Mouse (Mus musculus) retina, postnatal 7 days (tissue): ENCODE results near the gene Etv1.

ENCODE experiments used
- DNase-seq: peaks from one replicate; pipeline ENCODE4 v3.0.0-alpha.2; 2012; ENCODE audit warnings: low read depth, low spot score

Etv1 gene

DNA sequence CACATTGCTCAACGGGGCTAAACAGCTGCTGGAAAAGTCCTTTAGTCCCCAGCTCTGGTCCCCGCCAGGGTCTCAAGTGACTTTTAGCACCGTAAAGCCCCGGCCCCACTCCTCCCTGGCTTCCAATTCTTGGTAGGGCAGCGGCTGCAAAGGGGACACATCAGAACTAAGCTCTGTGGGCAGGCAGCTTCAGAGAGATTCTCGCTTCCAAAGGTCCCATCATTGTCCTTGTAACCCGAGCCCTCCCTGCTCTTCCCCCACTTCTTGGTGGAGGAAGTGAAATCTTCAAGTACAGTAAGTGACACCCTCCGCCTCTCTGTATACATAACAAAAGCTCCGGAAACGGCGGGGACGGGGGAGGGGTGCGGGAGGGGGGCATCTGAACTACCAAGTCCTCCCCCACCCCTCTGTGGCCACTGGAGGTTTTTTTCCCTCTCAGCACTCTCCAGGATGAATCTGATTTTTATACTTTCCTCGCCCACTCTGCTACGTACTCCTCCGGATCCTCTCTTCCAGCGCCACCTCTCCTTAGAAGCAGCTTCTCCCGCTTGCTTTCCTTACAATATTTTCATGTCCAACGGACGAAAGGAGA lies at the start of gene Etv1:
Etv1 (plus strand) TSS at position 195 of the 592 bp plus-strand sequence.
- no peak for DNase-seq

GRCm38 (mm10) chr12:38729661-38730060 lies 49.5 kb upstream of the Etv1 start:
- no peak for DNase-seq

GRCm38 (mm10) chr12:38730791-38731190 lies 48.4 kb upstream of the Etv1 start:
- DNase-seq = no peak

DNA sequence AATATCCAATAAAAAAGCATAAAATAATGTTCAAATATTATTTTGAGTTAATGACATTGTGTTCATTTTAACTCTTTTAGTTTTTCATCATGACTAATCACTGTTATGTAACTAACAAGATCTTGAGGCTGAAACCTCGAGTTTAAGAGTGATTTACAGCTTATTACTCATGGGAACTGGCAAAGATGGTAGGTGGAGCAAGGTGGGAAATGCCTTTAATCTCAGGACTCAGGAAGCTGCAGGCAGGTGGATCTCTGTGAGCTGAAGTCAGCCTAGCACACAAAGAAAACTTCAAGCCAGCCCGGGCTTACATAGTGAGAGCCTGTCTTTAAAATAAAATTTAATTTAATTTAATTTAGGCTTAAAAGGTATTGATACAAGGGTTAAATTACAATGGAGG lies 19.9 kb upstream of the Etv1 start:
- DNase-seq = no peak

DNA sequence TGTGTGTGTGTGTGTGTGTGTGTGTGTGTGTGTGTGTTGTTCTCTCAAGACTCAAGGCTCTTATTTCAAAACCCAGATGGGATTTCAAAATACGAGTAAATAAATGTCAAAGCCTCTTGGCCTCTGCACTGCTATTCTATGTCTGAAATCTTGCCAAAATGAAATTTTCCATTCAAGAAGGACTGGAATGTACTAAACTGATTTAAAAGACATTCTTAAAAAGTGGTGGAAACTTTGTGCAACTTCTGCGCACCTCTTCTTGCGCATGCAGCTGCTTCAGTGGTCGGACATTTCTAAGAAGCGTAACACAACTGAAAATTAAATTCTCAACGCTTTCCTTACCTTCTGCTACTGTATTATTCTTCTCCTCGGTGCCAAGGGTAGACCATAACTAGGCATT lies 1.9 kb upstream of the Etv1 start:
- no peak for DNase-seq

- no peak for DNase-seq
These were observed 1.3 kb upstream of the Etv1 start for GRCm38 (mm10) chr12:38777957-38778298.

GRCm38 (mm10) chr12:38778299-38779075 lies 693 bp upstream of the Etv1 start:
- DNase-seq = peak; percentile 78

DNA sequence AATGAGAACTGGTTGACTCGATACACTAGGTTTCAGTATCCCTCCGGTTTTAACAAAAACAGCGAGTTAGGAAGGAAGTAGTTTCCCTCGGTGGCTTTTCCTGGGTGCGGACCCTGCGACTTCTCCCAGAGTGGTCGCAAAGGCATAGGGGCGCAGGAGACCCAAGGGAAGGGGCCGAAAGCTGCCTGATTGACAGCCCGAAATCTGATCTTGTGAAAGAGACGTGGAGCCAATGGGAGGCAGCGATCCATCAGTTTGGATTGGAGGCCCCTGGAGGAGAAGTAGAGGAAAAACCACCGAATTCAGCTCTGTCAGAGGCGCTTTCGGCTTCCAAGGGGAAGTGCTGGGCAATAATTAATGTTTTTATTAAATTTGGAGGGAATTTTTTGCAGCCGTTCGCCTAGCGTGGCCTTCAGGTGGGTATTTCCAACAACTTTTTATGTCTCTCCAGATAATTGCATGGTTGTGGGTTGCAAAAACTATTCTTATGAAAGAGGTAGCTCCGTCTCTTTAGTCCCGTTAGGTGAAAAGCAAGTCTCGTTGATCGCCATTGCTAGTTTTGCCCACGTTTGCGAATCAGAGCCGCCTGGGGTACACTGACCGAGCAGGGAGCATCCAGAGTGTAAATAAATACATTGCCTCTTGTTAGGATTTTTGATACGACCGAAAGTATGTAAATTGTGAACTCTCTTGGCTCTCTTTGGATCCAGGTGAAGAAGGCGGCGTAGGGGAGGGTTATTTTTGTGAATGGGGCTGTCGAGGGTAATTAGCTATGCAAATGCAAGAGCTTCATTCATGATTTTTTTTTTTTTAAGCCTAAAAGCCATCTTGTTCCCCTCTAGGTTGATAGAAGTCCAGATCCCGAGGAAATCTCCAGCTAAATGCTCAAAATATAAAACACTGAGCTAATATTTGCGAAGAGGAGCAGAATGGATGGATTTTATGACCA lies 1.1 kb downstream of the Etv1 start:
- no peak for DNase-seq

DNA sequence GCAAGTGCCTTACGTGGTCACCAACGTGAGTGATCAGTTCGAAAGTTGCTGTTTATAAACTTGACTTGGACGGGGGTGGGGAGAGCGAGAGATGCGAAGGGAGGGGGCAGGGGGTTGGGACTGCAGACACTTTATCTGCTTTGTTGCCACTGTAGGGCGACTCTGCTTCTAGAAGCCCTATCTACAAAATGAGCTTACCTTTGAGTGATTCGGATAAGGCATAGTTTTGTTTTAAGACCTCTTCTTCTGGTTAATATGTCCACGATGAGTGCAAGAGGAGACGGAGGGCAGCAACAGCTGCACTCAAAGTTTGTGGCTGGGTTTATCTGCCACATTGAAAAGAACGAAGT lies 1.8 kb downstream of the Etv1 start:
- DNase-seq = no peak

GRCm38 (mm10) chr12:38781686-38782085 lies 2.5 kb downstream of the Etv1 start:
- DNase-seq = no peak

GRCm38 (mm10) chr12:38783291-38783690 lies 4.1 kb downstream of the Etv1 start:
- DNase-seq = no peak

DNA sequence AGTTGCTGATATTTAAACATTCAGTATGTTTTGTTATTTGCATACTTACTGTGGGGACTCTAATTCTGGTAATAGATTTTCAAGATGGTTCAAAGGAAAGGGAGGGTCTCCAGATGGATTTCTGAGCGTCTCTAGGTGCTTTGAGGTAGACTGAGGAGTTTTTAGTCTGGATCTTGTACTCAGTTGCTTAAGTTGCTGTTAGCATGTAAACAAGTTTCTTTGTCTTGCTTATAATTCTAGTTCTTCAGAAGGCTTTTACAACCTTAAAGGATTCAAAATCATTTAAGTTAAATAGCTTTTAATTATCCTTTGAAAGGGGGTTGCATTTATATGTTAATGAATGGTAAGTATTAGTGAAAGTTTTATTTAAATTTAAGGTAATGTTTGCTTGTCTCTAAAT lies 5.0 kb downstream of the Etv1 start:
- DNase-seq = no peak

GRCm38 (mm10) chr12:38786571-38786970 lies 7.4 kb downstream of the Etv1 start:
- DNase-seq = no peak

DNA sequence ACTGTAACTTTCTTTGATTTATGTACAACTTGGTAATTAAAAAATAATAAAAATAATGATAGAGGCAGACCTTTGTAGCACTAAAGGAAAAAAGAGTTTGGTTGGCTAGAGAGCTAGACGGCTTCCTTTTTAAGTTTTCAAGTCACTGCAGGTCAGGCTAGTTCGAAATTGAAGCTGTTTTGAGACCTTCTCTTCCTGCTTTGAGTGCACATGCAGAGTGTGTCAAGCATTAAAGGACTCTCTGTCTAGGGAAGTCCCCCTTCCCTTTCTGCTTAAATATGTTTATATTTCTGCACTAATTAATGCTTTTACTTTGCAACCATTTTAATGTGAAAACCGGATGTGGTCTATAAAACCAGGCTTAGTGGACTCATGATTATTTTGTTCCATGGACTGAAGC lies 8.5 kb downstream of the Etv1 start:
- no peak for DNase-seq

DNA sequence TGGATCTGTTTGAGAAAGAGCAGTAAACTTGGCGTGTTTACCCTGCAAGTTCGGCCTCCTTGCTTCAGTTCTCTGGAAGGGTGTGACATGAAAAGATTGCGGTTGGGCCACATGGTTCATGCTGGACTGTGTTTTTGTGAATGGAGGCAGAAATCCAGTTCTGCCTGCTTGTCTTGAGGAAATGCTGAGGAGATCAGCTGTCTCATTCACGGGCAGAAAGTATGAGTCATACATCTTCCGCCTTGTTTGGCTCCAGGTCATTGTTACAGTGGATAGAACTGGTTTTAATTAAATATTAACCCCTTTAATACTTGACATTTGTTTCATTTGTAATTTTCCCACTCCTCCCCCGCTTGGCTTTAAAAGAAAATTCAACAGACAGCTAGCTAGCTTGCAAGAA lies 9.4 kb downstream of the Etv1 start:
- DNase-seq = no peak

GRCm38 (mm10) chr12:38789789-38790355 lies 10.7 kb downstream of the Etv1 start:
- DNase-seq = no peak

DNA sequence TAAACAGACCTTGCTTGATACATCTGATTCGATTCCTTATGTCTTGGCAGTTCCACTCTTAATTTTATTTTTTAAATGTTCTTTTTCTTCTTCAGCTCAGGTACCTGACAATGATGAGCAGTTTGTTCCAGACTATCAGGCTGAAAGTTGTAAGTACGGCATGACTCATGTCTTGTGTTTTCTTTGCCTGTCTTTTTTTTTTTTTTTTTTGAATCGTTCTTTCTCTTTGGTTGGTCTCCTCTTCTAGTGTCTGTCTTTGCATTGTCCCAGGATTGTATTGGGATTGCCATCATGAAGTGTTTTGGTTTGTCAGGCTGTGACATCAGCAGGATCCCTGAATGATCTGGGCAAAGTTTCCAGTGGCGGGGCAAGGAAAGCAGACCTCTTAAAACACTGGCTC lies 13.9 kb downstream of the Etv1 start:
- DNase-seq = no peak

DNA sequence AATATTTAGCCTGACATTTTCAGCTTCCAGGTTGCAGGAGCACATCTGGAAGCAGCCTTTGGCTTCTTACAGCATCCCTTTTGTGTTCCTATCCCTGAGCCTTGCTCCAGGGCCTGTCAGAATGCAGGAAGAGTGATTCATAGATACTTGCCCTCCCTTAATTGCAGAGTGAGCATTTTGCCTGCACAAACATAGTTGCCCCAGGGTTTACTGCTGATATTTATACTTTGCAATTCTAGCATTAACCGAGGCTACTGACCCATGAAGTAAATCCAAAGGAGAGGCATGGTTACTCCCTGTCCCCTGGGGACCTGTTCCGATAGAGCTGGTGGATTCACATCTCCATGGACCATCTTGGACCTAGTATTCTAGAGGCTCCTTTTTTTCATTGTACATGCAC lies 14.5 kb downstream of the Etv1 start:
- DNase-seq = no peak

GRCm38 (mm10) chr12:38807031-38807430 lies 27.9 kb downstream of the Etv1 start:
- DNase-seq = no peak

GRCm38 (mm10) chr12:38812392-38812791 lies 33.2 kb downstream of the Etv1 start:
- no peak for DNase-seq

DNA sequence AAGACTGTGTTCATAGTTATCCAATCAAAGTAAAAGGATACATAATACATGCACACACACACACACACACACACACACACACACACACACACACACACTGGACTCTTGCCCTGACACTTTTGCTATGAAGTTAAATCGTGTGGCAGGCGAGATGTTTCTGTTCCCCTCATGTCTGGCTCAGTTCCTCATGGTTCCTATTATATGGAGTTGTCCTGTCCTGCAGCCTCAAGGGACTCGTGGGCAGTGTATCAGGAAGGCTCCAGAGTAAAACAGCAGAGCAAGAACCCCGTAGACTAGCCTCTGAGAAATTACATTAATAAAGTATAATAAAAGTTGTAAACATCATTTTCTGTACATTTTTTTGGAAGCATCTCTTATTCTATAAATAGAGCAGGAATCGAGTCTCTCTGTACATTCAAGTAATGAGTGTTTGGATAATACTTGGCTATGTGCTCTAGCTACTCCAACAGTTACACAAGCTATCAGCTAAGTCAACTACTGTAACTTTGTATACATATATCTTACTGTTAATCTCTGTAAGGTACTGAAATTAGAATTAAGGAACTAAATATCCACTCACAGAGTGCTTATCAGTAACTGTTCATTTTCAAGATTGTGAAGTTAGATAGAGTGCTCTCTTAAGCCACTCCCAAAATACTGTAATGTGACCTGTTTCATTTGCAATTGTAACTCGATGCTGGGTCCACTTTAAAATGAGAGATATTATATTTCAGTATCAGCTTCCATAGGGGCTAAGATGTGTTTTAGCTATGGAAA lies 35.0 kb downstream of the Etv1 start:
- DNase-seq = no peak
